Mouse (Mus musculus): Measurements from ENCODE around the gene Lima1. TPM values are rescaled to one million over a fixed set of nuclear protein-coding genes. Genes with fewer than 3 reads are reported as not detected.

The Lima1 gene
- polyA plus RNA-seq, 1 experiment = 139 TPM

DNA sequence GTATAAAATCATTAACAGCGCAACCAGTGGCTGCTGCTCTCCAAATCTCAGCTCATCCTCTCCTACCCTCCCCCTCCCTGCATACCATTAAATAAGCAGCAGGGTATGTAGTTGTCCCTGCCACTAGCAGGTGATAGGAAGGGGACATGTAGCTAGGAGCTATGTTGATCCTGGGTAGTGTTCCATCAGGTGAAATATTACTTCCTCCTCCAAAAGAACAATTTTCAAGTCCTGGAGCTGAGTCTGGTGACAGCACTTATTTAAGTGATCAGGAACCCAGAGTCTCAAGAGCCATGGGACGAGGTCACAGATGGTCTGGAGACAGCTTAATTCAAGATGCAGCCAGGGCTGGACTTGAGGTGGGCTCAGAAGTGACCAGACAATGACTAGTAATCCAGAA lies 139.6 kb downstream of the Lima1 start:
- DNase-seq (ENCODE audit: low spot score) = peak; percentile 100

DNA sequence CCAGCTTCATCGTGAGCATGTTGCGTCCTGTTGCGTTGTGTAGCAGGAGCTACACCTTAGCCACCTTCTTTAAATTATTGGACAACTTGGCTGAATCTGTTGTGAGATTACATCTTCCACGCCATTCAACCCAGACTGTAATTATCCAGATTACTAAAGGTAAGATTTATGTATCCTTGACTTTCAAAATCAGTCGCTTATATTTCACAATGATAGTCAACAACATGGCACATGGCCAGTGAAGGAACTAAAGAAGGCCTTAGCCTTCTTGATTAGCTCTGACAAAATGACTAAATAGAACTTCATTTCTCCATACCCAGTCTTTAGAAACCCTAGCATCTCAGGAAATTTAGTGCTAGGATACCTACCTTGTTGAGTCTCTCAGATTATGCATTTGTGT lies 142.1 kb downstream of the Lima1 start:
- no peak for DNase-seq (ENCODE audit: low spot score)

DNA sequence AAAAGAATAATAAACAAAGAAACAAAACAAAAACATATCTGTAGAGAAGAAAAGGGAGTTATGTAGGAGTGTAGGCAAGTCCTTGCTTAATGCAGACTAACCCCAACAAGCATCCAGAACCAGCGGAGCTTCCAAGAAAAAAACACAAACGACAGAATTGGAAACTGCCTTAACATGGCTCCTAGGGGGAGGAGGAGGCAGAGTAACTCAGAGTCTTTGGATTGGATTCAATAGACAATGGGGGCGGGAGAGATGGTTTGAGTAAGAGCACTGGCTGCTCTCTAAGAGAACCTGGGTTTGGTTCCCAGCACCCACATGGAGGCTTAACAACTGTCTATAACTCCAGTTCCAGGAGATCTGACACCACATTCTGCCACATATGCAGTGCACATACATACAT lies 143.6 kb downstream of the Lima1 start:
- no peak for DNase-seq (ENCODE audit: low spot score)

DNA sequence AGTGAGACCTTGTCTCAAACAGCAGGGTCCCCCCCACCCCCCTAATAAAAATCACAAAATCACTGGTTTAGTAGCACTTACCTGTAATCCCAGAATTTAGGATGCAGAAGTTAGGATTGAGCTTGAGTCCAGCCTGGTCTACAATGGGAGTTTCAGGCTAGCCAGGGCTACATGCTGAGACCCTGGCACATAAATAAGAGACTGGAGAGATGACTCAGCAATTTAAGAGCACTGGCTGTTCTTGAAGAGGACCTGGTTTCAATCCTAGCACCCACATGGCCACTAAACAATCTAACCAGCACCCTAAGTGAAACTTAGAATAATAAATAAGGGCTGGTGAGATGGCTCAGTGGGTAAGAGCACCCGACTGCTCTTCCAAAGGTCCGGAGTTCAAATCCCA lies 144.1 kb downstream of the Lima1 start:
- no peak for DNase-seq (ENCODE audit: low spot score)

DNA sequence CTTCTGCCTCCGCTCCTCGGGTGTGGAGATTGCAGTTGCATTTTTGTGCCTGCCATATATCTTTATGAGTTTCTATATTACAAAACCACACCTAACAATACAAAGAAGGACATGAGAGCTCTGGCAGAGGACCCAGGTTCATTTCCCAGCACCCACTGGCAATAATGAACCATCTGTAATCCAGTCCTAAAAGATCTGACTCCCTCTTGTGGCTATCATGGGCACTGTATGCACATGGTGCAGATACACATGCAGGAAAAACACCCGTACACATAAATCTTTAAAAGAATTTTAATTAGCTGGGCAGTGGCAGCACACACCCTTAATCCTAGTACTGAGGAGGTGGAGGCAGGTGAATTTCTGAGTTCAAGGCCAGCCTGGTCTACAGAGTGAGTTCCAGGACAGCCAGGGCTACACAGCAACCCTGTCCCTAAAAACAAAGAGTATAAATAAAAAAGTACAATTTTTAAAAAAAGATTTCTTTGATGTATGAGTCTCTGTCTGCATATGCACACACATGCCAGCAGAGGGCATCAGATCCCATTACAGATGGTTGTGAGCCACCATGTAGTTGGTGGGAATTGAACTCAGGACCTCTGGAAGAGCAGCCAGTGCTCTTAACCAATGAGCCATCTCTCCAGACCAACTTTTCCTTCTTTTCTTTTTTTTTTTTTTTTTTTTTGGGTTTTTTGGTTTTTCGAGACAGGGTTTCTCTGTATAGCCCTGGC lies 146.0 kb downstream of the Lima1 start:
- no peak for DNase-seq (ENCODE audit: low spot score)

Other genes with a start within 250 kb of the Lima1 start
- 5.4 and 6.1 TPM in 2 replicates for gene Racgap1, start 223.8 kb downstream of the Lima1 start, polyA plus RNA-seq (2012; rRNA removed)
- 0.19 and 0.22 TPM in 2 replicates for gene Asic1, start 205.1 kb downstream of the Lima1 start, polyA plus RNA-seq (2012; rRNA removed)
- 20.4 and 20.5 TPM in 2 replicates for gene Smarcd1, start 173.3 kb downstream of the Lima1 start, polyA plus RNA-seq (2012; rRNA removed)
- 0.52 TPM in 1 of 2 replicates, not detected in the other for gene Gm17349, start 170.0 kb downstream of the Lima1 start, polyA plus RNA-seq (2012; rRNA removed)
- 11.7 and 14.9 TPM in 2 replicates for gene Gpd1, start 157.9 kb downstream of the Lima1 start, polyA plus RNA-seq (2012; rRNA removed)
- 119 and 162 TPM in 2 replicates for gene Cox14, start 149.8 kb downstream of the Lima1 start, polyA plus RNA-seq (2012; rRNA removed)
- gene Cers5, start 102.6 kb downstream of the Lima1 start, polyA plus RNA-seq (2012; rRNA removed) = 35.4 and 43.3 TPM in 2 replicates
- 0.01 and 0.04 TPM in 2 replicates for gene Fam186a, start 91.6 kb upstream of the Lima1 start, polyA plus RNA-seq (2012; rRNA removed)
- gene Larp4, start 94.6 kb upstream of the Lima1 start, polyA plus RNA-seq (2012; rRNA removed) = 15.4 and 19.0 TPM in 2 replicates
- gene Dip2b, start 163.2 kb upstream of the Lima1 start, polyA plus RNA-seq (2012; rRNA removed) = 13.5 and 14.7 TPM in 2 replicates

Data from urinary bladder, adult 2 months (tissue).